Mouse (Mus musculus): ENCODE data around the gene Cep128.

The Cep128 gene

DNA sequence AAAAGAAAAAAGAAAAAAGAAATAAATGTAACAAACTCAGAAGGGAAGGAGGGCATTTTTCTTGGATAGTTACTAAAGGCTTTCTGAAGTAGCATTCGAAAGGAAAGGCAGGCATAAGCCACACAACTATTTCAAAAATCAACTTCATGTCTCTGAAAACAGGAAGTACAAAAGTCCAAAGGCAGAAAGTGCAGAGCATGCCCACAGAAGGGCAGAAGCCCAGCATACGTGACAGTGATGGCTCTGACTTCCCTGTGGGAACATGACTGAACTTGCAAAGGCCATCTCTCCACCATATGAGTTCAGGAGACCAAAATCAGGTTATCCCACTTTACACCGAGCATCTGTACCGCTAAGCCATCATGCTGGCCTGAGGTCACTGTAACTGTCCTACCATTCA lies 71.6 kb downstream of the Cep128 start:
- in situ Hi-C loops (cut with MboI, MseI), result loop anchor here (10.0 to 25.0 kb wide), 2 partner anchors 748 to 1825 kb away; no protein-coding TSS in a partner anchor

GRCm38 (mm10) chr12:91307733-91308132 lies 76.5 kb downstream of the Cep128 start:
- in situ Hi-C loops (cut with MboI, MseI), result loop anchor here (25.0 kb wide), 1 partner anchor 1820 kb away; no protein-coding TSS in a partner anchor

GRCm38 (mm10) chr12:91305769-91306168 lies 78.4 kb downstream of the Cep128 start:
- in situ Hi-C loops (cut with MboI, MseI), result loop anchor here (25.0 kb wide), 1 partner anchor 1818 kb away; no protein-coding TSS in a partner anchor

DNA sequence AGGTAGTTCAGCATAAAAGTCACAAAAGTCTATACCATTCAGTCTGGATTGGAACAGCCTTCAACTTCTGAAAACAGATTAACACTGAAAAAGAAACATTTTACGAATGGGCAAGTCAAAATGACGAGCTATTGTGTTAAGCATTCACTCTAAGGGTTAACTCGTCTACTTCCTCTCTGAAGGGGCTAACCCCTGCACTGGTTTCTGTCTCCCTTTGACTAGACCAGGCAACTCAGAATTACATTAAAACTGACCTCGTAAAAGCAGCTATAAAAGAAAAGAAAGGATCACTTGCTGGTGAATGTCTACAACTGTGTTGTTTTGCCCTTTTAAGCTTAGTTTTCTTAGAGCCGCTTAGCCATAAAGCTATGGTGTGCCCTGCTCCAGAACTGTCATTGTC lies 79.2 kb downstream of the Cep128 start:
- in situ Hi-C loops (cut with MboI, MseI), result loop anchor here (25.0 kb wide), 1 partner anchor 1818 kb away; no protein-coding TSS in a partner anchor

DNA sequence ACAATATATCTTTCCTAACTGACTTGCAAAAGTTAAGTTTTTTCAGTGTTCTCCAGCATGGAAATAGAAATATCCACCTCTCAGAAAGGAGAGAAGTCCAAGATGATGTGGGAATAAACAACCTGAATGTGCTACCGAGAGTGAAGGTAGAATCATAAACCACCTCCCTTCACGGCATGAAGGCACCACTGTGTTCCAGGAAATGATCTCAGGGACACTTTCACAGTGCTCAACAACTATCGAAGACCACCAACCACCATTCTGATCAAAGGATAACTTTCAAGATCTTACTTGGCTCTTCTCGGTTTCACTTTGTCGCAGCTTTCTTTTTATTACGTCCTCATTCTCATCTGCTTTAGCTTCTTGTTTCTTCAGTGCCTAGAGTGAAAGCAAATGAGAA lies 85.5 kb downstream of the Cep128 start:
- in situ Hi-C loops (cut with MboI, MseI), result no loop called here

- in situ Hi-C loops (cut with MboI, MseI), result no loop called here
Observed at GRCm38 (mm10) chr12:91295870-91296269, 88.3 kb downstream of the Cep128 start.

- in situ Hi-C loops (cut with MboI, MseI), result no loop called here
Observed at GRCm38 (mm10) chr12:91295436-91295835, 88.8 kb downstream of the Cep128 start.

GRCm38 (mm10) chr12:91273936-91274335 lies 110.3 kb downstream of the Cep128 start:
- in situ Hi-C loops (cut with MboI, MseI), result no loop called here

GRCm38 (mm10) chr12:91269634-91270033 lies 114.6 kb downstream of the Cep128 start:
- in situ Hi-C loops (cut with MboI, MseI), result no loop called here

- in situ Hi-C loops (cut with MboI, MseI), result no loop called here
Observed at GRCm38 (mm10) chr12:91268974-91269373, 115.2 kb downstream of the Cep128 start.

DNA sequence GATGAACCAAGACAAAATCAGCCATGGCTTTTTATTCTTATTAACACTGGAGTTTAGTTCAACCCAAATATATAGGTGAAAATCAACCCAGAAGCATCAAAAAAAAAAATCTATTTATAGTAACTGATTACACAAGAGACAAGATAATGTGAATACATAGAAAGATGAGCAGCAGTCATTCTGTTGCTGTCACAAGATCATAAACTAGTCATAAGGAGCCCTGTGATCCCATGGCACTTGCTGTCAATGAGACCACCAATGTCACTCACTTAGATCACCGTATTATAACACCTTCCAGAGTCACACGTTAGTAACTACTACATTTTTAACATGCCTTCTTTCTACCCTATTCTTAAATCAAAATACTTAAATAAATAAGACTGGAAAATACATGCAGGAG lies 118.2 kb downstream of the Cep128 start:
- in situ Hi-C loops (cut with MboI, MseI), result no loop called here

GRCm38 (mm10) chr12:91265462-91265861 lies 118.7 kb downstream of the Cep128 start:
- in situ Hi-C loops (cut with MboI, MseI), result no loop called here

DNA sequence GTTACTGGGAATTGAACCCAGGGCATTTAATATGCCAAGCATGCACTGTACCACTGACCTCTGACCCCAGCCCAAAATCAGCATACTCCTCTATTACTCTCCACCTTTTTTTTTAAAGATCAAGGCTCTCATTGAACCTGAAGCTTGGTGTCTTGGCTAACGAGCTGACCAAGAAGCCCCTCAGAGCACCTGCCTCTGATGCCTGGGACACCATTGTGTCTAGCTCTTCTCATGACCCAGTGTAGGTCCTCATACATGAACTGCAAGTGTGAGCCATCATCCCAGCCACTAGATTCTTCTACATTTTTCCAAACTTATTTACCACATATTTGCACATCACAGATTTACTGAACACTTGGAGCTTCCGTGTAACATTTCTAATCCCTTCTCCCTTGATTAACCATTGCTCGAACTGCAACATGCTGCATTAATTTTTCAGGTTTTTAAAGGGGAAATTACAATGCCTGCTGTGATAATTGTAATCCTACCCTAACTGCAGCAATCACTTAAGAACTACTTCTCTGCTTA lies 119.3 kb downstream of the Cep128 start:
- in situ Hi-C loops (cut with MboI, MseI), result no loop called here

DNA sequence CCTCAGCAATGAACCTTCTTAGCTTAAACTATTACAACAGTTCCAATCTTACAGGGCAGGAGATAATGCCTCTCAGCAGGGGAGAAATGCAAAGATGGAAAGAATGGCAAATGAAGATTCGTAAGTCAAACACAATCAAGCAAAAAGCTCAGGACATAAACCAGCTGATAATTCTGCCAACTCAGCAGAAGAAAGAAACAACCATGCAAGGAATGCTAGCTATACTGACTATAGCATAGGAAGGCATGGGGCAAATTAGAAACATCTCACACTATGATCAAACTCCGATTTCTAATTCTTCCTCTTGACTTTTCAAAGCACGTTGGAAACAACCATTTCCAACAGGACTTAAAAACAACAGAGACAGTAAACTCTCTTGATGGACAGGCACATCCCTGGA lies 120.5 kb downstream of the Cep128 start:
- in situ Hi-C loops (cut with MboI, MseI), result no loop called here

DNA sequence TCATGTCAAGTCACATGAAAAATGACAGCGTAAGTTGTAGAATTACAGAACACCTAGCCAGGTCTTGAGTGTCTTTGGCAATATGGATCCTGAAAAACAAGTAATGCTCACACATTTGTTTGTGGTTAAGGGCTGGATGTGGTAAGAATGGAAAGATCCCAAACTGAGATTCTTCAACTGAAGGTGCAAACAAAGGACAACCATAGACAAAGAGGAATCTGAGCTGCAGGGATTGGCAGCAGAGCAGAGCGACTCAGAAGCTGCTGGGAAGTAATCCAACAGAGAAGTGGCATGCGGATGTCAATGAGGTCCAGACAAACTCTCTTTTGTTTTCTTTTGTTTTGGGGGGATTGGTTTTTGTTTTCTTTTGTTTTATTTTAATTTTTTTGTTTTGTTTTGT lies 121.4 kb downstream of the Cep128 start:
- in situ Hi-C loops (cut with MboI, MseI), result no loop called here

- in situ Hi-C loops (cut with MboI, MseI), result no loop called here
Observed at GRCm38 (mm10) chr12:91256334-91256733, 127.9 kb downstream of the Cep128 start.

DNA sequence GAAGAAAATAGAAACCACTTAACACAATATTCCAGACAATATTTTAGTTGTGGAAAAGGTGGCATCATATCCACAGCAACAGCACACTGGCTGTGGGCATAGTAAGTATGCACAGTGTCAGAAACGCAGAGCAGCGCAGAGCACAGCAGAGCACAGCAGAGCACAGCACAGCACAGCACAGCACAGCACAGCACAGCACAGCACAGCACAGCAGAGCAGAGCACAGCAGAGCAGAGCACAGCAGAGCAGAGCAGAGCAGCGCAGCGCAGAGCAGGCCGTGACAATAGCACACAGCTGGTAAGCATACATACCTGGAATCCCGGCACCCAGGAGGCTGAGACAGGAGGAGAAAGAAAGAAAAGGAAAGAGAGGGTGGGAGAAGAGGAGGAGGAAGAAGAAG lies 129.4 kb downstream of the Cep128 start:
- in situ Hi-C loops (cut with MboI, MseI), result no loop called here

DNA sequence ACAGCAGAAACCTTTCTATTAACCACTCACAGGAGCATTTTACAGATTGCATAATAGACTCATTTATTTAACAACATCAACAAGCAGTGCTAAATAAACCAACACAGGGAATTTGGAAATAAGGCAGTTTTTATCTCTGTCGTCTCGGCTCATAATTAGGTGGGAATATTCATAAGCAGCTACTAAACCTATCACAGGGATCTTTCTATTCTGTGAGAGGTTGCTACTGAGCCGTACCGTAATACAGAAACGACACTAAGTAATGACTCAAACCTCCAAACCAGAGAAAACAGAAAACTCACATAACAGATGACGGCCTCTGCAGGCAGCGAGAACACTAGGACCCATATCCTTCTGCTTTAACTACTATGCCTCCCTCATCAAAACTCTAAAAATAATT lies 163.6 kb downstream of the Cep128 start:
- in situ Hi-C loops (cut with MboI, MseI), result no loop called here

GRCm38 (mm10) chr12:91205550-91205949 lies 178.7 kb downstream of the Cep128 start:
- in situ Hi-C loops (cut with MboI, MseI), result no loop called here

- in situ Hi-C loops (cut with MboI, MseI), result no loop called here
Observed at GRCm38 (mm10) chr12:91204330-91204729, 179.9 kb downstream of the Cep128 start.

GRCm38 (mm10) chr12:91202496-91202895 lies 181.7 kb downstream of the Cep128 start:
- in situ Hi-C loops (cut with MboI, MseI), result no loop called here

- in situ Hi-C loops (cut with MboI, MseI), result no loop called here
Observed at GRCm38 (mm10) chr12:91189111-91189510, 195.1 kb downstream of the Cep128 start.

DNA sequence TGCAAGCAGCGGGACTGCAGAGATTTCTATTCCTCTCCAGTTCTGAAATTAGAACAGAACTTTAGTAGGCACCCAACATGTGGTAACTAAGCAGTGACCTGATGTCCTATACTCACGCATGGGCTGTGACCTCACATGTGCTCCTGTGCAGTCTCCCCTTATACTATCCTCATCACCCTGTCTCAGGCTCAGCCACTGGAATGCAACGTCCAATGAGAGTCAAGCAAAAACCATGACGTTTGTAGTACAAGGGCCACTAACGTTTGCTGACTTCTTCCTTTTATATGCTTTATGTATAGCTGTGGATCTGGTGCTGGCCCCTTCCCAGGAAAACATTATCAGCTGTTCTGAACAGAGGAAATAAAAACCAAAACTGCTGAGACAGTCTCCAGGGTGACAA lies 198.6 kb downstream of the Cep128 start:
- in situ Hi-C loops (cut with MboI, MseI), result no loop called here

DNA sequence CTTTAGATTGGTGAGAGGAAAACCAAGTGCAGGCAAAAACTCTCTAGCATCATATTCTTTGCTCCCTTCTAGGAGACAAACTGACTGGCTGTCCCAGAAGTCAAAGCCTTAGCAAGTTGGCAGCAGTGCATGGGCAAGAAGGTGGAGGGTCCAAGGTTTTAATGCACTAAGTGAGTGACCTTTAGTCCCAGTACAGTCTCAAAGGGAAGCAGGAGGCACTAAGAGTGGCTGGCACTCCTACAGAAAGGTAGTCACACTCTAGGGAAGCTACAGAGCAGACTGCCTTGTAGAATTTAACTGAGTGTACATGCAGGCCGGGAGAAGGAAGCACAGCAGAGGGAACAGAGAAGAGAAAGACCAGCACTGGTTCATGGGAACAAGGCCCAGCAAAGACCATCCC lies 199.6 kb downstream of the Cep128 start:
- in situ Hi-C loops (cut with MboI, MseI), result no loop called here
